Mouse (Mus musculus) forebrain, embryonic 15.5 days (tissue): Measurements from ENCODE around the gene Six1. TPM values are rescaled to one million over a fixed set of nuclear protein-coding genes. Genes with fewer than 3 reads are reported as not detected.

ENCODE experiments used
- ATAC-seq: fragments of 200-750 bp; cut with Nextera tagmentation; replicated peaks from 2 replicates; pipeline ENCODE4 v1.8.0; 2017; ENCODE audit warnings: mild to moderate bottlenecking, moderate TSS enrichment, moderate library complexity
- H3K27ac ChIP-seq: fragments of 300-500 bp; sonication (generic); replicated peaks from 2 replicates; pipeline ENCODE4 v1.5.1; 2015; ENCODE audit warnings: mild to moderate bottlenecking, inconsistent platforms
- H3K27me3 ChIP-seq: fragments of 300-500 bp; sonication (generic); 2 replicates; pipeline ENCODE4 v1.6.1; 2015; ENCODE audit warnings: inconsistent platforms
- H3K36me3 ChIP-seq: fragments of 300-500 bp; sonication (generic); 2 replicates; pipeline ENCODE4 v1.6.1; 2015; ENCODE audit warnings: mild to moderate bottlenecking, inconsistent platforms
- H3K4me1 ChIP-seq: fragments of 300-500 bp; sonication (generic); 2 replicates; pipeline ENCODE4 v1.6.1; 2015; ENCODE audit warnings: inconsistent platforms
- H3K4me2 ChIP-seq: fragments of 300-500 bp; sonication (generic); replicated peaks from 2 replicates; pipeline ENCODE4 v1.6.1; 2015; ENCODE audit warnings: mild to moderate bottlenecking, inconsistent platforms
- H3K4me3 ChIP-seq: fragments of 300-500 bp; sonication (generic); 2 replicates; pipeline ENCODE4 v1.5.1; 2015; ENCODE audit warnings: mild to moderate bottlenecking, inconsistent platforms
- H3K9ac ChIP-seq: fragments of 300-500 bp; sonication (generic); replicated peaks from 2 replicates; pipeline ENCODE4 v1.6.1; 2015; ENCODE audit warnings: mild to moderate bottlenecking, inconsistent platforms
- H3K9me3 ChIP-seq: fragments of 300-500 bp; sonication (generic); 2 replicates; pipeline ENCODE4 v1.6.1; 2016; ENCODE audit warnings: inconsistent platforms
- WGBS: fragments of 180-500 bp; shearing (Covaris S2); methylation state at CpG from one replicate; pipeline ENCODE4 v1.1.7; 2015; ENCODE audit warnings: mixed read lengths; 5-methylcytosine and 5-hydroxymethylcytosine counted together
- polyA plus RNA-seq: library from polyadenylated mRNA; unstranded; fragments of >200 nt; fragmentation: Nextera tagmentation; extraction: Ambion mirVana; gene quantifications from 2 replicates; pipeline ENCODE4 v1.2.1, GENCODE M21; 2015

The Six1 gene
- polyA plus RNA-seq, 1 experiment from 2014 or later, result 0.25 TPM

- no peak for ATAC-seq
- H3K9me3 ChIP-seq, result no peaks in the 10 kb centered on the region
- no peak overlapping the region for H3K9ac ChIP-seq
- no peak overlapping the region for H3K27ac ChIP-seq
- no peaks in the 10 kb centered on the region for H3K36me3 ChIP-seq
- no peak overlapping the region for H3K4me2 ChIP-seq
- 44% methylated on average over 9 of the region's 9 CpGs for whole genome bisulfite sequencing
- H3K27me3 ChIP-seq, result peaks cover 31% of the 10 kb centered on the region
- H3K4me1 ChIP-seq, result no peaks in the 10 kb centered on the region
- H3K4me3 ChIP-seq, result no peak overlapping the region
Measured at GRCm38 (mm10) chr12:73060805-73061410, 7.2 kb upstream of the Six1 start.

DNA sequence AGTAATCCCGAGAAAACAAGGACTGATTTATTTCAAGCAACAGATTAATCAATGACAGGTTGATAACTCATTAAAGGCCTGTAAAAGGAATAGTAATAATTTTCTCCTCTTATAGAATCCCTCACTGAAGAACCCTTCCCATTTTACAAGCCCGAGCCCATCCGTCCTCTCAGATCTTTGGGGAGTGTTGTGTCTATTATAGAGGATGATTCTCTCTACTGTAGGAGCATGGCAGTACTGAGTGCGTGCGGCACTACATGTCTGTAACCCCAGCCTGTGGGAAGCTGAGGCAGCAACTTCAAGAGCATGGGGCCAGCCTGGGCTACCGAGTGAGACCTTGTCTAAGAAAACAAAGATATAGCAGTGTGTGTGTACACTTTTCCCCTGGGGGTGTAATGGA lies 3.8 kb upstream of the Six1 start:
- H3K27ac ChIP-seq, result no peak overlapping the region
- H3K36me3 ChIP-seq, result no peaks in the 10 kb centered on the region
- no peak overlapping the region for H3K9ac ChIP-seq
- H3K4me3 ChIP-seq, result no peak overlapping the region
- ATAC-seq, result no peak
- H3K4me2 ChIP-seq, result no peak overlapping the region
- H3K27me3 ChIP-seq, result peaks cover 60% of the 10 kb centered on the region
- H3K9me3 ChIP-seq, result no peaks in the 10 kb centered on the region
- H3K4me1 ChIP-seq, result peaks cover 15% of the 10 kb centered on the region
- WGBS, result 93% methylated on average over 6 of the region's 6 CpGs

DNA sequence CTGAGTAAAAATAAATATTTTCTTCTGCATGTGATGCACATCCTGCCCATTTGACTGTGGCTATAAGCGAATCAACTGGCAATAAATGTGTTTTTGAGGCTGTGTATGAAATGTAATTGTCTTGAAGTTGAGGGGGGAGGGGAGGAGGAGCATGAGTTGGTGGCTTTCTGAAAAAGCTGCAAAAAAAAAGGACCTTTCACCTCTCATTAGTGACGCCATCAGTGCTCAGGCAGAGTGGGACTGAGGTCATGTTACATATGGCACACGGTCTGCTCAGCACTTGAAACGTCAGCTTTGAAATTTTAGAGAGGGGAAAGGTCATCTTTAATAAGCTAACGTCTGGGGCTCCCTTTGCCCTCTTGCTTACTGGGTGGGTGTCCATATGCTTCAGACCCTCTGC lies 1.8 kb upstream of the Six1 start:
- peaks cover 15% of the 10 kb centered on the region for H3K4me1 ChIP-seq
- WGBS, result 13% methylated on average over 5 of the region's 5 CpGs
- H3K4me2 ChIP-seq, result no peak overlapping the region
- H3K27ac ChIP-seq, result no peak overlapping the region
- H3K36me3 ChIP-seq, result no peaks in the 10 kb centered on the region
- no peak overlapping the region for H3K4me3 ChIP-seq
- H3K9ac ChIP-seq, result no peak overlapping the region
- peaks cover 79% of the 10 kb centered on the region for H3K27me3 ChIP-seq
- no peak for ATAC-seq
- no peaks in the 10 kb centered on the region for H3K9me3 ChIP-seq

- ATAC-seq, result no peak
- H3K4me1 ChIP-seq, result peaks cover 15% of the 10 kb centered on the region
- H3K9ac ChIP-seq, result no peak overlapping the region
- no peaks in the 10 kb centered on the region for H3K36me3 ChIP-seq
- H3K27ac ChIP-seq, result no peak overlapping the region
- 12% methylated on average over 15 of the region's 15 CpGs for WGBS
- H3K4me3 ChIP-seq, result no peak overlapping the region
- peaks cover 87% of the 10 kb centered on the region for H3K27me3 ChIP-seq
- no peak overlapping the region for H3K4me2 ChIP-seq
- no peaks in the 10 kb centered on the region for H3K9me3 ChIP-seq
Measured at GRCm38 (mm10) chr12:73054576-73055185, 994 bp upstream of the Six1 start.

DNA sequence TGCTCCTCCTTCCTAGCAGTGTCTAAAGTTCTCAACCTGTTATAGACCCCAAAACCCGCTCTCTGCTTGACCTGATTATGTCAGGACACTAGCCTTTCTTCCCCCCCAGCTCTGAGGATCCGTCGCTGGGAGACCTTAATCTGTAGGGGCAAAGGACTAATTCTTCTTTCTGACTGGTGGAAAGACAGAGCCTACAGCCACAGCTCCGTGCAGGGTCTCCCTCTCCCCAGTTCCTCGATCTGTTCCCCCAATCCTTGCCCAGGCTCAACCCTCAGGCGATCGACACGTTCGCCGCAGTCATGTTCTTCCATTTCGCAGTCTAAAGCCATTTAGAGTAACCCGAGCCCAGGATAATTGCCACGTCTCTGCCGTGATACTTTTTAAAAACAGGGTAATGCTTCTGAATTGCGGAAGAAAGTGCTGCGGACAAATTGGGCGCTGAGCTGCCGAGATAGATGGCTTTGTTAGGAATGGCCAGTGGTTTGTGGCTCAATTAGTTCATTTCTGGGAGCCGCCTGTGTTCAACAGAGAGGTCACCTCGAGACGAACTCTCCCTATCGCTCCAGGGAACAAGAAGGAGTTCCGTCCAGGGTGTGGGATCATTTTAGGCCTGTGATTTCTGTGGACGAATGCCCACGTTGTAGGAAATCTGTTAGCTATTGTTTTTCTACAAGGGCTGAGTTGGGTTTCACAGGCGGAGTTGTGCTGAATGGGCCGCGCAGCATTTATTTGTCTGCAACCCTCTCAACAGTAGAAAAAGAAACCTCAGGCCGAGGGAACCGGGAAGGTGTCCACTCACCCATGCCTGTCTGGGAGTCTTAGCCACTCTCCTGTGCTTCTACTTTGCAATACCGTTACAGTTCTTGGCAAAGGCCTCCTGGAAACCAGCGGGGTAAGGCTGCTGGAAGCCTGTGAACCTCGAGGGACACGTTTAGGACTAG lies 766 bp downstream of the Six1 start:
- no peak overlapping the region for H3K9ac ChIP-seq

DNA sequence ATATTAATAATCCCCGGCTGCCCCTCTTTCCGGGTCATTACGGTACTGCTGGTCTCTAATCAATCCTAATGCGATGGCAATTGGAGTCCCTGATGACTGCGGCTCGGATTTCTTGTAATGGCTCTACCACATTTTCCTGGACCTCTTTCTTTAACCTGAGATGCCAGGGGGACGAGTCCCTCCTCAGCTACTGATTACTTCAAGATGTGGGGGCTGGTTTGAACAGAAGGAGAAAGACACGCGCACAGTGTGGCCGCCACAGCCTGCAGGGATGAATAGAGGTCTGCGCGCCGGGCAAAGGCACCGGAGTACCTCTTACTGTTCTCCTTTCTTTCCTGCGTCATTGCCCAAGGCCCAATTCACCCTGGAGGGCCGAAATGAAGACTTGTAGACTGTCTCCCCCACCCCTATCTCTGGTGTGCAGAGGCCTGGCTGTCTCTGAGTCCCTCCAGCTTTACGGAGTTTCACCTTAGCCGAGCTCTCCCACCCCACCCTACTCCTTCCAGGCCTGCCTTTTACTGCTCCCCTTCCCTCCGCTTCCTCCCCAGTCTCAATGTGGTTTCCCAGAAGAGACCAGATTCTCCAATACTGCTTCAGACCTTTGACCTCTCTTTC lies 1.5 kb downstream of the Six1 start:
- Histone ChIP-seq H3K36me3 (no peaks in the 10 kb centered on the region), H3K9me3 (no peaks in the 10 kb centered on the region), H3K27ac (no peak overlapping the region), H3K4me2 (no peak overlapping the region), H3K27me3 (peaks cover 93% of the 10 kb centered on the region), H3K4me3 (no peak overlapping the region), H3K4me1 (peaks cover 15% of the 10 kb centered on the region), H3K9ac (no peak overlapping the region)
- ATAC-seq, result no peak
- WGBS, result 2% methylated on average over 19 of the region's 19 CpGs

More for the DNA sequence above, 766 bp downstream of the Six1 start:
- 1% methylated on average over 34 of the region's 34 CpGs for WGBS
- Histone ChIP-seq H3K4me2 (peak overlapping the region; percentile 45; the same call in 1 of the 2 replicates), H3K4me1 (peaks cover 15% of the 10 kb centered on the region), H3K9me3 (no peaks in the 10 kb centered on the region), H3K27ac (no peak overlapping the region), H3K4me3 (no peak overlapping the region), H3K27me3 (peaks cover 93% of the 10 kb centered on the region), H3K36me3 (no peaks in the 10 kb centered on the region)
- 0 out of 2 replicates have a peak, but pooled peaks have one; percentile 29 for ATAC-seq

DNA sequence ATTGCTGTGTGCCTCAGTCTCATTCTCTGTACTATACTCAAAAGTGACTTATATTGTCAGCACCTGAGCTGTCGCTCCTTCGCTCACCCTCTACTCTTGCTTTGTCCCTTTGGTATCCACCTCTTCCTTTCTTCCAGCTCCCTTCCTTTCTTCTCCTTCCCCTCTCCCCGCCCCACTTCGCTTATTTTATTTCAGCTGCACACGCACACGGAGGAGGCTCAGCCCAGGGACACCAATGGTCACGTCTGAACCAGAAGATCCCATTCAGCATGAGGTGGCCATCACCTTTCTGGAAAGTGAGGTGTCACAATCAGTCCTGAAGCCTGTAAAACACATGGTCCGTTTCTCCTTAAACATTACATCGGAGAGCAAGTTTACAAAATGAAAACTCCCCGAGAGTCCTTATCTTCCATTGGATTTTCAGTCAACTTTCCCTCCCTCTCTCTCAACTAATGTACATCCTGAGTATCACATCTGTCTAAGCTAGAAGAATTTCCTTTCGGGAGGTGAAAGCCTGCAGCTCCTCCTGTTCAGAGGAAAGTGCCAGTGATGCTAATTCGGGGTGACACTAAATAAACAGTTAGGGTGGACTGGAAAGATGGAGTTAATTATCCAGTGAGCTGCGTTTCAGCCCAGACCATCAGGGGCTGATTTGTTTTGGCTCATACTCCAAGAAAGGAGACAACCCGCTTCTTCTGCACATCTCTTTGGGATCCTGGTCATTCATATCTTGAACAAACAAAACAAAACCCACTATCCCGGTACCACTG lies 2.7 kb downstream of the Six1 start:
- Histone ChIP-seq H3K4me1 (peaks cover 25% of the 10 kb centered on the region), H3K27ac (no peak overlapping the region), H3K36me3 (no peaks in the 10 kb centered on the region), H3K4me2 (no peak overlapping the region), H3K9me3 (no peaks in the 10 kb centered on the region), H3K27me3 (peaks cover 93% of the 10 kb centered on the region), H3K4me3 (no peak overlapping the region), H3K9ac (no peak overlapping the region)
- no peak for ATAC-seq
- under 1% methylated on average over 15 of the region's 15 CpGs for WGBS

- ATAC-seq, result no peak
- no peak overlapping the region for H3K27ac ChIP-seq
- H3K9me3 ChIP-seq, result no peaks in the 10 kb centered on the region
- H3K4me3 ChIP-seq, result no peak overlapping the region
- H3K4me1 ChIP-seq, result peaks cover 32% of the 10 kb centered on the region
- WGBS, result 1% methylated on average over 13 of the region's 13 CpGs
- H3K4me2 ChIP-seq, result no peak overlapping the region
- peaks cover 93% of the 10 kb centered on the region for H3K27me3 ChIP-seq
- H3K9ac ChIP-seq, result no peak overlapping the region
- H3K36me3 ChIP-seq, result no peaks in the 10 kb centered on the region
Measured at GRCm38 (mm10) chr12:73050305-73050704, 3.4 kb downstream of the Six1 start.

GRCm38 (mm10) chr12:73049520-73050225 lies 4.0 kb downstream of the Six1 start:
- Histone ChIP-seq H3K36me3 (no peaks in the 10 kb centered on the region), H3K4me2 (no peak overlapping the region), H3K4me1 (peaks cover 38% of the 10 kb centered on the region), H3K27ac (no peak overlapping the region), H3K9me3 (no peaks in the 10 kb centered on the region), H3K4me3 (no peak overlapping the region), H3K27me3 (peaks cover 93% of the 10 kb centered on the region), H3K9ac (no peak overlapping the region)
- ATAC-seq, result no peak
- WGBS, result under 1% methylated on average over 19 of the region's 19 CpGs

- no peaks in the 10 kb centered on the region for H3K9me3 ChIP-seq
- no peak overlapping the region for H3K27ac ChIP-seq
- 2% methylated on average over 3 of the region's 3 CpGs for WGBS
- no peaks in the 10 kb centered on the region for H3K36me3 ChIP-seq
- H3K4me2 ChIP-seq, result no peak overlapping the region
- H3K4me3 ChIP-seq, result no peak overlapping the region
- H3K27me3 ChIP-seq, result peaks cover 93% of the 10 kb centered on the region
- no peak for ATAC-seq
- no peak overlapping the region for H3K9ac ChIP-seq
- peaks cover 36% of the 10 kb centered on the region for H3K4me1 ChIP-seq
Measured at GRCm38 (mm10) chr12:73048537-73048936, 5.2 kb downstream of the Six1 start.

GRCm38 (mm10) chr12:73047576-73047975 lies 6.1 kb downstream of the Six1 start:
- Histone ChIP-seq H3K36me3 (no peaks in the 10 kb centered on the region), H3K27ac (no peak overlapping the region), H3K4me2 (no peak overlapping the region), H3K27me3 (peaks cover 96% of the 10 kb centered on the region), H3K9ac (no peak overlapping the region), H3K9me3 (no peaks in the 10 kb centered on the region), H3K4me1 (peaks cover 30% of the 10 kb centered on the region), H3K4me3 (no peak overlapping the region)
- WGBS, result 5% methylated on average over 2 of the region's 2 CpGs
- ATAC-seq, result no peak
